Mouse (Mus musculus) heart, adult 9 months (tissue): Measurements from ENCODE around the gene Myh14.

Experiments used
- DNase-seq, 2 experiments: peaks; one replicate each; pipeline ENCODE4 v3.0.0; 2022; ENCODE audit warnings: low spot score in 2 of 2

The Myh14 gene

DNA sequence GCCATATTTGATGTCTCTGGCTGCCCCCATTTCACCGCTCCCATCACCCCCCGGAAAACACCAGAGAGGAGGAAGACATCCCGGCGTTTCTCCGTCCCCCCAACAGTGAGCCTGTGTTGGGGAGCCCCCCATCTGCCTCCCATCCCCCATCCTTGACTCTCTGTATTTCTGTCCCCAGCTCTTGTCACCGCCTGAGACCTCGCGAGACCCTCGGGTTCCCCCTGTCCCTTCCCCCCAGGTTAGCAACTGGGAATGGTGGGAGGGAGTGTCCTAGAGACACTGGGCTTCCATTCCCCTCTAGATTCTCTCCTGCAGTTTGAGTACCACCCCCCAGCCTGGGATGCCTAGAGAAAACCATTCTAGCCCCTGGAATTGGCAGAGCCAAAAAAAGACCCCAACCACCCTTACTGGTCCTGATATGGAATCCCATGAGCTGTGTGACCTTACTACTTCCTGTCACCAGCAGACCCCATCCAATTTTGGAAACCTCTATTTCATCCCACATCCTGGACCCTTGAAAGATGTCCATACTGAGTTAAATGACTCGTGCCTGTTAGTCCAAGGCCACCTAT is 69.9 kb downstream of the Myh14 start:
- no peak for DNase-seq

DNA sequence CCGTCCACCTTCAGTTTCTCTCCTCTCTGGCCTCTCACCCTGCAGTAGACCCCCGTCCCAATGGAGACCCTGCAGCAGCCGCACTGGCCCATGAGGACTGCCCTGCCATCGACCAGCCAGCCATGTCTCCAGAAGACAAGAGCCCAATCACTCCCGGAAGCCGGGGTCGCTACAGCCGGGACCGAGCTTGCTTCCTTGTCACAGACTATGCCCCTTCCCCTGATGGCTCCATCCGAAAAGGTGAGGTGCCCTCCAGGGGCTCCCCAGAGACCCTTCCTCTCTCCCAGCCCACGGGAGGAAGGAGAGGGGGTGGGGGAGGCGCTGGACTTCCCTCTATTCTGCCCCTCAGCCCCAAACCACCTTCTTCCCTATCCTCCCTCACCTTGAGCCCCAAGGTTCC is 72.3 kb downstream of the Myh14 start:
- DNase-seq, result no peak

DNA sequence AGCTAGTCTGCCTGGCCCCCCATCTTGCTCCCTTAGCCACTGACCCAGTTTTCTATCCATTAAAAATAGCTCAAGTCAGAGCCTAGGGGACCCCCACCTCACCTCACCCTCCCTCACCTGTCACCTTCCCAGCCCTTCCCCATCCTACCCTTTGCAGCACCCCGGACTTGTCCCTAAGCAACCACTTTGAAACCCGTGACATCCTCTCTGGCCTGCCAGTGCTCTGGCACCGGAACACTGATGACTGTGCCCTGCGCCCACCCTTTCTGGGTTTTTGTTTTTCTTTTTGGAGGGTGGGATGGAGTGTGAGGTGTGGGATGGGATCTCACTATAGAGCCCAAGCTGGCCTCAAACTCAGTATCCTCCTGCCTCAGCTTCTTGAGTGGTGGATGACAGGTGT is 73.0 kb downstream of the Myh14 start:
- DNase-seq, result no peak

DNA sequence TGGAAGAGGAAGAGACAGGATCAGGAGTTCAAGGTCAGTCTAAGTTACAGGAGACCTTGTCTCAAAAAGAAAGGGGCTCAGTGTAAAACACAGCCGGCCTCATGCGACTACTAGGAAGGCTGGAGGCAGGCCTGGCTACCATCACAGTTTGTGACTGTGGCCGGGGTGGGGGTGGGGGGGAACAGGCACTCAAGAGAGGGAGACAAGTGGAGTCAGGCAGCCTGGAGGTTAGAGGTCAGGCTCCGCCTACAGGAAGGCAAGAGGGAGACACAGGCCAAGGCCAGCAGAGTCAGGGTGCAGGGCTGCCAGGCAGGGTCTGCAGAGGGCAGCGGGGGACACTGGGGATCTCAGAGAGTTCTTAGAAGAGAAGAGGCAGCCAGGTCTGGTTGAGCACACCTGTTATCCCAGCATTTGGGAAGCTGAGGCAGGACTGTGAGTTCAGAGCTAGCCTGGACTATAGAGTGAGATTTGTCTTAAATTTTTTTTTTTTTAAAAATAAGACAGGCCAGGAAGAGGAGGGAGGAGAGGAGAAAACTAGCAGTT is 73.6 kb downstream of the Myh14 start:
- DNase-seq, result no peak

DNA sequence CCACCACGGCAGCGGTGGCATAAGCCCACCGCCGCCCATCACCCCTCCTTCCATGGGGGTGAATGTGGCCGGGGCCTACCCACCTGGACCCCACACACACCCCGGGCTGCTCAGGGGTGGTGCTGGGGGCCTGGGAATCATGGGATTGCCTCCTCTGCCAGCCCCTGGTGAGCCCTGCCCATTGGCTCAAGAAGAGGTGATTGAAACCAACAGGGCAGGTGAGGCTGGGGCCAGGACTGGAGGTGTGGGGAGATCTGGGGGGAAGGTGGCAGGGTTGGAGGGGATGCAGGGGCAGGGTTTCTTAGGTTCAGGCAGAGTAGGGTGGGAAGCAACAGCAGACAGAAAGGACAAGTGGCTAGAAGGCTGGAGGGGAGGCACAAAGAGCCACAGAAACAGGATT is 74.6 kb downstream of the Myh14 start:
- DNase-seq, result no peak

DNA sequence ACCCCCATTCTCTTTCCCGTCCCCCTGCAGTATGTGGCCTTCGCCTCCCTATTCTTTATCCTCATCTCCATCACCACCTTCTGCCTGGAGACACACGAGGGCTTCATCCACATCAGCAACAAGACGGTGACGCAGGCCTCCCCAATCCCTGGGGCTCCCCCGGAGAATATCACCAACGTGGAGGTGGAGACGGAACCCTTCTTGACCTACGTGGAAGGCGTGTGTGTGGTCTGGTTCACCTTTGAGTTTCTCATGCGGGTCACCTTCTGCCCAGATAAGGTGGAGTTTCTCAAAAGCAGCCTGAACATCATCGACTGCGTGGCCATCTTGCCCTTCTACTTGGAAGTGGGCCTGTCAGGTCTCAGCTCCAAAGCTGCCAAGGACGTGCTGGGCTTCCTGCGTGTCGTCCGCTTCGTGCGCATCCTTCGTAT is 75.5 kb downstream of the Myh14 start:
- no peak for DNase-seq

DNA sequence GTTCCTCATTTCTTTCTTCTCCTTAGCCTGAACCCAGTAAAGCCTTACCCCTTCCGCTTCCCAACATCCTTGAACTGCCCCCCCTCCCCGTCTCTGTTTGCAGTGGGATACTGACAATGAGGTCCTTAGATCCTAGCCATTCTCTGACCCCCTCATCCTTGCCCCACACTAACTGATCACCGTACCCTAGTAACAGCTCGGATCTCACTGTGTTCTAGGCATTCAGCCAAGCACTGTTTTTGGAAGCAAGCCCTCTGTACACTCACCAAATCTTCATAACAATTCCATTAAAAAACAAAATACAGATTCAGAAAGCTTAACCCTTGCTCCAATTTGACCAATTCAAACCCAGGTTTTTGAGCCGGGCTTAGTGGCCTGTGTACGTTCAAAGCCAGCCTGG is 76.4 kb downstream of the Myh14 start:
- no peak for DNase-seq

DNA sequence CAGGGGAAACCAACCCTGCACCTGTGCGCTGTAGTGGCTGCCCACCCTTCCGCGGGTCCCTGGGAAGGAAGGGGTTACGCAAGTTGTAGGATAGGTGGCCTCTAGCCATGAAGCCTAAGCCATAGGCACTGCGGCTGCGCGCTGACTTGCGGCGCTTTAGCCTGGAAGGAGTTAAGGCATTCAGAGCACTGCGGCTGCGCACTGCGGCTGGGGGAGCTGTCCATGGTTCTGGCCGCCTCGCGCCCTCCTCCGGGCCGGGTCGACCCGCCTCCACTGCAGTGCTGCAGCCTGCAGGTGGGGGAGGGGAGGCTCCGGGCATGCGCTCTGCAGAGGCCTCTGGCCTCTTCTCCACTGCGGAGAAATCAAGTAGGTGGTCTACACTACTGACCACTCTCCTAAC is 76.9 kb downstream of the Myh14 start:
- DNase-seq, result peak; percentile 36 to 59

DNA sequence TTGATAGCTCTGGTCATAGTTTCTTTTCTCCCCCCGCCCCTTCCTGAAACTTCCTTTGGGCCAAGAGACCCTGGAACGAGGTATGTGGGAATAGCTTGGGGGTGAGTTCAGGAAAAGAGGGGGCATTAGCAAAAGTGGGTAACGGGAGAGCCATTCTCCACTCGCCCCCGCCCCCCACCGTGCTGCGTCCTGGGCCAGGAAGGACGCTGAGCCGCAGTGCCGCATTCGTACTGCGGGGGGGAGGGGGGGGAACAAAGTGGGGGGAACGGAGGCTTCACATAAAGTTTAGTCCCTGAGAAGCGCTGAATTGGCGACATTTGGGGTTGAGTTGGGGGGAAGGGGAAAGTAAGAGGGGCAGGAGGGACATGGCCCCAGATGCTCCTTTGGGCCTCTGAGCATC is 77.6 kb downstream of the Myh14 start:
- no peak for DNase-seq

DNA sequence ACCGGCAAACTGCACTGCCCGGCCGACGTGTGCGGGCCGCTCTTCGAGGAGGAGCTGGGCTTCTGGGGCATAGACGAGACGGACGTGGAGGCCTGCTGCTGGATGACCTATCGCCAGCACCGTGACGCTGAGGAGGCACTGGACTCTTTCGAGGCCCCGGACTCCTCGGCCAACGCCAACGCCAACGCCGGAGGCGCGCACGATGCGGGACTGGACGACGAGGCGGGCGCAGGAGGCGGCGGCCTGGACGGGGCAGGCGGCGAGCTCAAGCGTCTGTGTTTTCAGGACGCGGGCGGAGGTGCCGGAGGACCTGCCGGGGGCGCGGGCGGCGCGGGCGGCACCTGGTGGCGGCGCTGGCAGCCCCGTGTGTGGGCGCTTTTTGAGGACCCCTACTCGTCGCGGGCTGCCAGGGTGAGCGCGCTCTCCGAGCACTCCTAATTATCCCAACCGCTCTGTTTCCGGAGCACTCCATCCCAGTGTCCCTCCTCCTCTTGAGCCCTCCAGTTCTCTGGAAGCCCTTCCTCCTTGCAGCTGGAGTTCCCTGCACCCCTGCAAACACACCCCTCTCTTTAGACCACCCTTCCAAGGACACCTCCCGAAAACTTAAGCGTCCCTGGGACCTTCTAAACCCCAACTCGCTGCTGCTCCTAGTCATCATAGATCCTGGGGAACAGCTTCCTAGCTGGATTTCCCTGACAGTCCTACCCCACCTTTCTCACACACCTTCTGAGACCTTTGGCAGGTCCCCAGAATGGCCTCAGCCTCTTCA is 79.1 kb downstream of the Myh14 start:
- no peak for DNase-seq

DNA sequence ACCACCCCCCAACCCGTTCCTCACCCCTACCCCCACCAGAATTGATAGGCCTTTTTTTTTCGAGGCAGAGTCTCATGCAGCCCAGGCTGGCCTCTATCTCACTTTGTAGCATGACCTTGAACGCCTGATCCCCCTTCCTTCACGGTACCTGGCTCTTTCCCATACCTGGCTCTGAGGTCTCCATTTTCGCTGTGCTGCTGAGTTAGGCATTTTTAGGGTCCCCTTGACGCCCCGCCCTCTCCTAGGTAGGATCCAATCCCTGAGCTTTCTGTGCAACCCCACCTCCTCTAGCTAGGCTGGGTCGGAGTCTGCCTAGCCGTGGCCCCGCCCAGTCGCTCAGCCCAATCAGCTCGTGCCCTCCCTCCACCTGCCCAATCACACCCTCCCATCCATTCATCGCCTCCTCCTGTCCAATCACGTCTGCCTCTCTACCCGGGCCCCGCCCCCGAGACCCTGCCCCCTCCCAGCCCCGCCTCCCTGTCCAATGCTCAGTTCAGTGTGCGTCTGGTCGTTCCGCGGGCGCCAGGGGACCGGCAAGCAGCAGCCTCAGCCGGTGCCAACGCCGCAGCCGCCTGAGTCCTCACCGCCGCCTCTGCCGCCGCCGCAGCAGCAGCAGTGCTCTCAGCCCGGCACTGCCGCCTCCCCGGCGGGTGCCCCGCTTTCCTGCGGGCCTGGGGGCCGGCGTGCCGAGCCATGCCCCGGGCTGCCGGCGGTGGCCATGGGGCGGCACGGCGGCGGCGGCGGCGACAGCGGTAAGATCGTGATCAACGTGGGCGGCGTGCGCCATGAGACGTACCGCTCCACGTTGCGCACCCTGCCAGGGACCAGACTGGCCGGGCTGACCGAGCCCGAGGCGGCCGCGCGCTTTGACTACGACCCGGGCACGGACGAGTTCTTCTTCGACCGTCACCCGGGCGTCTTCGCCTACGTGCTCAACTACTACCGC is 80.0 kb downstream of the Myh14 start, which contains the start of gene Kcnc3:
TSS of gene Kcnc3 (plus strand) at position 263 of the 946 bp plus-strand sequence.
- DNase-seq, result peak; percentile 76 to 81

DNA sequence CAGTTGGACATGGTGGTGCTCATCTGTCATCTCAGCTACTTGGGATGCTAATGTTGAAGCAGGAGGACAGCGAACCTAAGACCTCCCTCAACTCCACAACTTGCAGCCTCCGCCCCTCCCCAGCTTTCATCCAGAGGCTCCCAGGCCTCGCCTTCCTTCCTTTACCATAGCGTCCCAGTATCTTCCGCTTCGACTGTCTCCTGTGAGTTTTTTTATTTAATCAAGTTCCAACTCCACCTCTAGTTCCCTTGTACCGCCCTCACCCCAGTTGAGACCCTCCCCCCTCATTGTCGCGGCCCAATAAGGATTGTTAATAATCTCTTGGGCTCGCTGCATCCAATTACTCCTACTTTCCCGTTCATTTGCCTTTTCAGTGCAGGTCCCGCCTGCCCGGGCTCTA is 80.7 kb downstream of the Myh14 start:
- DNase-seq, result no peak

DNA sequence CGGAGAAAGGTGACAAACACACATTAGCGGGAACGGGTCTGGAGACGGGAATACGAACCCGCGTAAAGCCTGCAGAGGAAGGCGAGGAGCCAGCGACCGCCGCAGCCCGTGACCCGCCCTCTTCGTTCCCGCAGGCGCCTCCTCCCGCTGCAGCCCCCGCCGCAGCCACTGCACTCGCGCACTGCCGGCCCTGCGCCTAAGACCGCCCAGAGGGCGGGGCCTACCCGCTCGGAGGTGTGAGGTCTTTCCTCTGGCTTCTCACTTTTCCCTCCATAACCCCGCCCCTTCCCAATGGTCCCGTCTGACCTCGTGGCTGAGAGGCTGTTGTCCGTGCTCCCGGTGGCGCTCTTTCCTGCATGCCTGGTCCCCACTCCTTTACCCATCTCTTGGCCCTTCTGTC is 81.5 kb downstream of the Myh14 start:
- DNase-seq, result peak; percentile 48 to 65

DNA sequence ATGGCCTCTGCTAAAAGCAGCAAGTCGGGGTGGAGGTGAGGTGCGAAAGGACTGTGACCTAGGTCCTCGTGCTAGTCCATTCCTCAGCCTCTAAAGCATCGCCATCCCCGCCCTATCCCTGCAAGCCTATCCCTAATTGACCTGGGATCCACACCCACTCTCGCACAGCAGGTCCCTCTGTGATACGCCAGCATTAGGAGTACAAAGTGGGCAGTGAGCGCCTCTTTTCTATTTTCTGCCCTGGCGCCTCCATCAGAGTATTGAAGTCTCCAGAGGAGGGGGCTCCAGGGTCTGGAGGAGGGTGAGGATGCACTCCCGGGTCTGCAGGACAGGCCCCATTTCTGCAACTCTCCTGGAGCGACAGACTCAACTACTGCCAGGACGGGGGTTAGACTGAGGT is 82.3 kb downstream of the Myh14 start:
- DNase-seq, result no peak

DNA sequence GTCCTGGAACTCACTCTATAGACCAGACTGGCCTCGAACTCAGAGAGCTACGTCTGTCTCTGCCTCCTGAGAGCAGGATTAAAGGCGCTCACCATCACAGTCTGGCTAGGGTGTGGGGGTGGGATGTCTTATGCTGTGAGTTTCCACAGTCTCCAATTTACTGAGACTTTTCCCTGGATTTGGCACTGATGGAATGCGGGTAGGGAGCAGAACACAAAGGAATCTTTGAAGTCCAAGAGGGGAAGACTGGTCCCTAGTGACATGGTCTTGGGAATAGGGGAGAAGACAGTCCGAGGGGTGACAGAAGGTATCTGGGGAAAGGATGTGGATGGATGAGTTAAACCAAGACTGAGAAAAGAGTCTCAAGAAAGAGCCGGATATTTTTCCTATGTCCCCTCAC is 83.0 kb downstream of the Myh14 start:
- DNase-seq, result no peak

DNA sequence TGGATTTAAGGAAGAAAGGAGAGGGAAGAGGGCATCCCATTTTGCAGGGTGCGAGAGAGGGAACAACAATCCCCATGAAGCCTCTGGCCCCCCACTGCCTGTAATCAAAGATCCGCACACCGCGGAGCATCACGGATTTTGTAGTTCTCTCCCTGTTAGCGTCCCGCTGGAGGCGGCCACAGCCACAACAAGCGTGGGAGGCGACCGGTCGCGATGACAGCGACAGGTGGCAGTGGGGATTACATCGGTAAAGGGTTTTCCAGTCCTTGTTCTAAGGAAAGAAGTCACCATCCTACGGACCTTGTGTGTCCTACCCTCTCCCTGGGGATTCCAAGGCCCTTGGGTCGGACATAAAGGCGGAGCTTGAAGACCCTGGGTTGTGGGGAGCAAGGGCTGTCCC is 83.7 kb downstream of the Myh14 start:
- peak in 1 of 2 experiments; percentile 23 for DNase-seq

DNA sequence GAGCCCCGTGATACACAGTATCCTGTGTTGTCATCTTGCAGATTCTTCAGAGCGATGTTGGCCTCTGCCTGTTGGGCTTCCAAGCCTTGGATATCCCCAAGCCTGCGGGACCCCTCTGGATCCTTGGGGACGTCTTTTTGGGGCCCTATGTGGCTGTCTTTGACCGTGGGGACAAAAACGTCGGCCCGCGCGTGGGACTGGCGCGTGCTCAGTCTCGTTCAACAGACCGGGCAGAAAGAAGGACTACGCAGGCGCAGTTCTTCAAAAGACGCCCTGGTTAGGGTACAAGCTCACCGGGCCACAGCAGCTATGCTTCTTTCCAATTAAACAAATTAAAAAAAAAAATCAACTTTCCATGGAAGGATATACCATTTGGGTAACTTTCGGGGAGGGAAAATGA is 84.1 kb downstream of the Myh14 start:
- DNase-seq, result no peak

DNA sequence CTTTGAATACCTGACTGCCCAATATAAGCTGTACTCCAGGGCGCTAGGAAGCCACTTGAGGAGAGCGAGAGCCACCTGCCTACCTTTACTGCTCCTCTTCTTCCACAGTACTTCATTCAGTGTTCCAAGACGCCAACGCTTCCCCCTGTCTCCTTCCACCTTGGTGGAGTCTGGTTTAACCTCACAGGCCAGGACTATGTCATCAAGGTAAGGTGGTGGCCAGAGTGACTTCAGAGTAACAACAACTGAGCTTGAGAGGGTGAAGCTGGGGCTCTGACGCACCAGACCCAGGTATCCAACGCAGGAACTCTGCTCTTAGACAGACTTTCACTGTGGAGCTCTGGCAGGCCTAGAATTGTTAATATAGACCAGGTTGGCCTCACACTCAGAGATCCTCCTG is 85.0 kb downstream of the Myh14 start:
- no peak for DNase-seq

DNA sequence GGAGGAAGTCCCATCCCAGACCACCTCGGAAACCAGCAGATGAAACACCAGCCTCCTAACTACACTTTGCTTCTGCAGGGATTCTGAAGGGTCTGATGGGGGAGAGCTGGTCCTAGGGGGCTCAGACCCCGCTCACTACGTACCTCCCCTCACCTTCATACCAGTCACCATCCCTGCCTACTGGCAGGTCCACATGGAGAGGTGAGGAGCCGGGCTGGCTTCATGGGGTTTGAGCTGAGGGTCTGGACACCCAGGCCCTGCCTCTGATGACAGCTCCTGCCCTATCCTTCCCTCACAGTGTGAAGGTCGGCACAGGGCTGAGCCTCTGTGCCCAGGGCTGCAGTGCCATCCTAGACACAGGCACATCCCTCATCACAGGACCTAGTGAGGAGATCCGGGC is 85.7 kb downstream of the Myh14 start:
- no peak for DNase-seq

DNA sequence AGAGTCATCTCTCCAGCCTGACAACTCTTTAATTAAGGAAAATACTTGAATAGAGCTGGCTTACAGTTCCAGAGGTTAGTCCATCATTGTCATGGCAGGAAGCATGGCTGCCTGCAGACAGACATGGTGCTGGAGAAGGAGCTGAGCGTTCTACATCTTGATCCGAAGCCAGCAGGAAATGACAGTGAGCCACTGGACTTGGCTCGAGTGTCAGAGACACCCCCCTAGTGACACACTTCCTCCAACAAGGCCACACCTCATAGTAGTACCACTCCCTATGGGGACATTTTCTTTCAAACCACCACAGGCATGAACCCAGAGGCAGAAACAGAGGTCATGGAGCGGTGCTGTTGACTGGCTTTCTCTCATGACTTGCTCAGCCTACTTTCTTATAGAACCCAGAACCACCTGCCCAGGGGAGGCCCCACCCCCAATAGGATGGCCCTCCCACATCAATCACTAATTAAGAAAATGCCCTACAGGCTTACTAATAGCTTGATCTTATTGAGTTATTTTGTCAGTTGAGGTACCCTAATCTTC is 86.3 kb downstream of the Myh14 start:
- DNase-seq, result no peak

DNA sequence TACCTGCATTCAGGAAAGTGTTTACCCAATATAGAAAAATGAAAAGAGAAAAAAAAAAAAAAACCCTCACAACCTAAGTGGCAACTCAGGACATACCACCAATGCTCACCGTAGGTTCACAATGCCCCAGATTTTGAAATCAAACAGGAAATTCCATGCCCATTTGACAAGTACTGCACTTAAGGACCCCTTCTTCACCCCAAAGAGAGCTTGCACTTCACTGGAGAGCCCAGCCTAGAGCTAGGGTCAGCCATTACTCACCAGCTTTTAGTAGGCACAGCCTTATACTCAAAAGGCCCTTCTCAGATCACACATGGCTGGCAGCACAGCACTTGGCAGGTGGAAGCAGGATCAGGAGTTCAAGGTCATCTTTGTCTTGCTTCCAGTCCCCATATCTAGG is 87.5 kb downstream of the Myh14 start:
- DNase-seq, result no peak

DNA sequence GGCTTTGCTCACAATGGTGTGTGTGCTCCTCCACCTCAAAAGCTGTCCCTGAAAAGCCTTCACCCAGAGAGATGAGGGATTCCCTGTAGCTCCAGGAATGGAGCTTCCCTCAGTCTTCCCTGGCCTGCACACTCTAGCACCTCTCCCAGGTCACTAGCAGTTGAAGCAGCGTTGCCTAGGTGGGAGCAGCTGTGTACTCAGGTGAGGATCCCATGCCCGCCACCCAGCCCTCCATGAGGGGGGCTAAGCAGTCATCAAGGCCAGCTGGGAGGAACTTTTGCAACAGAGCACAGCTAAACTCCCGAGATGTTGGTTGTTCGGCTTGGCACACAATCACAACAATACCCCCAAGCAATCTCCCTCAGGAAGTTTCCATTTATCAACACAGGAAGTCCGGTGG is 87.9 kb downstream of the Myh14 start:
- no peak for DNase-seq
